Mouse (Mus musculus): ENCODE data around the gene Serpina12.

DNA sequence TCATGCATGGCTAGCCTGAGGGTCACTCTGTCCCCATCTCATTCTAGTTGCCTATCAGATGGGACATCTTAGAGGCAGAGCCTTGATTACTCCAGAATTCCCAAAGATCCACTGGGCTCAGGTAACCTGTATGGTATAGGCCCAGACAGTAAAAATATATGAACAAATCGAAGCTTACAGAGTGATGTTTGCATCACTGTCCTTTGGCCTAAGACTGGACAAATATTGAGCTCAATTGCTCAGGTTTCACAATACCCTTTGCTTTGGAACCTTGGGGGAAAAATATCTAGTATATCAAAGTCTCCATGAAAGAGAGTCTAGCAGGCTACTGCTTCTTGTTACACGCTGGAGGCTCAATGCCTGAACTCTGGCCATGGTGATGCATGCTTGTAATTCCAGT lies 45.9 kb upstream of the Serpina12 start:
- no peak for TF ChIP-seq CTCF (IDR thresholded peaks at IDR 0.05; ENCODE audit: control insufficient read depth, insufficient read depth, insufficient replicate concordance, low read depth, low read length)
- no peak for TF ChIP-seq POLR2A (IDR thresholded peaks at IDR 0.05; ENCODE audit: control insufficient read depth, low read depth, low read length)
